Mouse (Mus musculus): ENCODE data around the gene Lrrc39.

GRCm38 (mm10) chr3:116594076-116594727 is 31.4 kb downstream of the Lrrc39 start:
- TF ChIP-seq USF1 (IDR thresholded peaks at IDR 0.05; ENCODE audit: low read depth) (no peak), TCF12 (IDR thresholded peaks at IDR 0.05; ENCODE audit: insufficient read depth, poor library complexity, severe bottlenecking) (no peak), POLR2A (IDR thresholded peaks at IDR 0.05; ENCODE audit: insufficient read length, low read depth) (no peak)

All from myocyte (in vitro differentiated cells).